Mouse (Mus musculus) cortical plate, adult 2 months (tissue): Measurements from ENCODE around the gene Tbc1d2.

Source experiments
- CTCF ChIP-seq: fragments of 200-500 bp; IDR thresholded peaks from 2 replicates; pipeline ENCODE4 v1.5.1; 2011; ENCODE audit warnings: mild to moderate bottlenecking, control low read depth, low read length; ENCODE audit not compliant: insufficient read depth; ENCODE audit errors: extremely low read depth
- POLR2A ChIP-seq: fragments of 200-500 bp; IDR thresholded peaks from 2 replicates; pipeline ENCODE4 v1.6.1; 2011; ENCODE audit warnings: mild to moderate bottlenecking, low read length, control low read depth; ENCODE audit not compliant: insufficient read depth; ENCODE audit errors: extremely low read depth

DNA sequence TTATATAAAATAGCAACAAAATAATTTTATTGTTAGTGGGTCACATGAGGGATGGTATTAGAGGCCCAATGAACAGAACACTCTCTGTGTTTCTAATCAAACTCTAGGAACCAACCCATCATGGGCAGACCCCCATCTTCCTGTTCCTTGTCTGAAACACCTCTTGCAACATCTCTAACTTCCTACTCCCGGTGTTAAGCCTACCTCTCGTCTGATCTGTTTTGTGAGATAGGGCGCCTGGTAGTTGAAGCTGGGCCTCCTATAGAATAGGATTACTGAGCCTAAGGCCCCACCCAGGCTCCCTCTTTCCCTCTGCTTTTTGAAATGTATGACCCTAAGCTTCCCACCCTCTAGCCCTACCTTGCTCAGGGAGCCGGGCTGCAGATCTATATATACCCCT, 59.2 kb downstream of the Tbc1d2 start:
- TF ChIP-seq POLR2A (no peak), CTCF (no peak)
